Mouse (Mus musculus) left cerebral cortex, postnatal 14 days (tissue): Measurements from ENCODE around the gene Pcyt2. TPM values are rescaled to one million over a fixed set of nuclear protein-coding genes. Genes with fewer than 3 reads are reported as not detected.

Experiments used
- DNase-seq, 2 experiments: peaks; one replicate each; pipeline ENCODE4 v3.0.0; 2021 to 2022; ENCODE audit warnings: low spot score in 2 of 2, mixed read lengths in 1 of 2
- intact Hi-C: fragments of 180-260 bp; cut with DNase I; formaldehyde crosslinking; loops from one replicate; pipeline ENCODE4 v1.15.1; 2025
- microRNA-seq, 2 experiments: library from miRNA; unstranded; fragments of <30 nt; microRNA quantifications; one replicate each; pipeline ENCODE4 v1.2.0; 2022
- total RNA-seq, 2 experiments: library from RNA; stranded (reverse); gene quantifications; 2 replicates each; pipeline ENCODE4 v1.2.3; 2021

Gene Pcyt2
- total RNA-seq, 2 experiments from 2014 or later = 131 to 134 TPM

- DNase-seq = no peak
- intact Hi-C loops = no loop called here
Measured at GRCm38 (mm10) chr11:120575940-120576339, 41.8 kb downstream of the Pcyt2 start.

- intact Hi-C loops = no loop called here
- DNase-seq = no peak
Measured at GRCm38 (mm10) chr11:120575046-120575445, 42.7 kb downstream of the Pcyt2 start.

- intact Hi-C loops = loop anchor here (5.0 kb wide), 1 partner anchor 57 kb away; no protein-coding TSS in a partner anchor
- DNase-seq = no peak
Measured at GRCm38 (mm10) chr11:120574278-120574600, 43.5 kb downstream of the Pcyt2 start.

- DNase-seq = no peak
- intact Hi-C loops = loop anchor here (5.0 kb wide), 1 partner anchor 56 kb away; no protein-coding TSS in a partner anchor
Measured at GRCm38 (mm10) chr11:120573585-120574277, 44.0 kb downstream of the Pcyt2 start.

GRCm38 (mm10) chr11:120572752-120573584 lies 44.8 kb downstream of the Pcyt2 start, which contains the start of gene P4hb:
P4hb (minus strand) TSS chr11:120573253.
- DNase-seq = peak; percentile 100
- intact Hi-C loops = loop anchor here (5.0 kb wide), 1 partner anchor 56 kb away; no protein-coding TSS in a partner anchor

- intact Hi-C loops = loop anchor here (5.0 kb wide), 1 partner anchor 55 kb away; no protein-coding TSS in a partner anchor
Measured at GRCm38 (mm10) chr11:120572417-120572751, 45.4 kb downstream of the Pcyt2 start.

GRCm38 (mm10) chr11:120571754-120572416 lies 45.9 kb downstream of the Pcyt2 start:
- intact Hi-C loops = loop anchor here (5.0 kb wide), 1 partner anchor 55 kb away; no protein-coding TSS in a partner anchor

More at GRCm38 (mm10) chr11:120572417-120572751, 45.4 kb downstream of the Pcyt2 start:
- no peak for DNase-seq

GRCm38 (mm10) chr11:120571122-120571521 lies 46.6 kb downstream of the Pcyt2 start:
- no peak for DNase-seq
- intact Hi-C loops = loop anchor here (5.0 kb wide), 1 partner anchor 54 kb away; no protein-coding TSS in a partner anchor

More at GRCm38 (mm10) chr11:120571754-120572416, 45.9 kb downstream of the Pcyt2 start:
- no peak for DNase-seq

GRCm38 (mm10) chr11:120568324-120568723 lies 49.4 kb downstream of the Pcyt2 start:
- intact Hi-C loops = no loop called here
- no peak for DNase-seq

GRCm38 (mm10) chr11:120565114-120565513 lies 52.6 kb downstream of the Pcyt2 start:
- intact Hi-C loops = no loop called here

GRCm38 (mm10) chr11:120562949-120563348 lies 54.8 kb downstream of the Pcyt2 start:
- no peak for DNase-seq
- intact Hi-C loops = no loop called here

More at GRCm38 (mm10) chr11:120565114-120565513, 52.6 kb downstream of the Pcyt2 start:
- no peak for DNase-seq

- intact Hi-C loops = no loop called here
Measured at GRCm38 (mm10) chr11:120560952-120561728, 56.6 kb downstream of the Pcyt2 start.

More at GRCm38 (mm10) chr11:120560952-120561728, 56.6 kb downstream of the Pcyt2 start:
- no peak for DNase-seq

Small RNA genes lying within 50 kb of the gene (microRNA-seq; reads per million reads assigned to microRNA genes)
- gene Mir6936 = 0.34 to 0.53 reads per million in 2 experiments

Other genes with a start within 250 kb of the Pcyt2 start
- gene Faap100, start 239.2 kb downstream of the Pcyt2 start, total RNA-seq = 10 to 100 TPM; 30.4 to 35.9 TPM
- gene Nploc4, start 180.2 kb downstream of the Pcyt2 start, total RNA-seq = 10 to 100 TPM; 67.8 to 71.3 TPM
- 1 to 10 TPM in 1 of 2 experiments, not detected in 1; 3.6 TPM for gene Tspan10, start 175.3 kb downstream of the Pcyt2 start, total RNA-seq
- under 1 TPM; 0.40 TPM for gene Pde6g, start 164.4 kb downstream of the Pcyt2 start, total RNA-seq
- gene Oxld1, start 159.9 kb downstream of the Pcyt2 start, total RNA-seq = 10 to 100 TPM; 13.0 to 14.7 TPM
- 10 to 100 TPM; 23.1 TPM for gene Ccdc137, start 159.8 kb downstream of the Pcyt2 start, total RNA-seq
- 10 to 100 TPM; 59.5 to 60.1 TPM for gene Arl16, start 150.3 kb downstream of the Pcyt2 start, total RNA-seq
- gene Mrpl12, start 133.3 kb downstream of the Pcyt2 start, total RNA-seq = 10 to 100 TPM; 74.6 to 78.2 TPM
- 10 to 100 TPM; 19.2 to 22.3 TPM for gene Slc25a10, start 126.1 kb downstream of the Pcyt2 start, total RNA-seq
- gene Gcgr, start 87.2 kb downstream of the Pcyt2 start, total RNA-seq = under 1 TPM; 0.17 to 0.18 TPM
- gene Mcrip1, start 68.2 kb downstream of the Pcyt2 start, total RNA-seq = 100 to 1,000 TPM in 1 of 2 experiments, 10 to 100 TPM in 1; 95.9 to 101 TPM
- gene Ppp1r27, start 66.8 kb downstream of the Pcyt2 start, total RNA-seq = not detected
- gene P4hb, start 44.7 kb downstream of the Pcyt2 start, total RNA-seq = 100 to 1,000 TPM; 125 to 127 TPM
- gene Arhgdia, start 36.3 kb downstream of the Pcyt2 start, total RNA-seq = 100 to 1,000 TPM; 397 to 401 TPM
- 10 to 100 TPM; 65.4 to 72.9 TPM for gene Alyref, start 19.6 kb downstream of the Pcyt2 start, total RNA-seq
- gene Anapc11, start 19.5 kb downstream of the Pcyt2 start, total RNA-seq = 100 to 1,000 TPM in 1 of 2 experiments, 10 to 100 TPM in 1; 99.6 to 100 TPM
- 1 to 10 TPM in 1 of 2 experiments, under 1 TPM in 1; 0.97 to 1.0 TPM for gene Npb, start 9.5 kb downstream of the Pcyt2 start, total RNA-seq
- 10 to 100 TPM; 34.7 to 42.4 TPM for gene Sirt7, start 7.3 kb upstream of the Pcyt2 start, total RNA-seq
- 10 to 100 TPM; 84.3 to 94.3 TPM for gene Mafg, start 15.7 kb upstream of the Pcyt2 start, total RNA-seq
- 1 to 10 TPM; 3.8 to 4.0 TPM for gene Pycr1, start 25.8 kb upstream of the Pcyt2 start, total RNA-seq
- gene Myadml2, start 30.2 kb upstream of the Pcyt2 start, total RNA-seq = 1 to 10 TPM; 5.9 to 6.0 TPM
- 1 to 10 TPM; 5.7 to 8.9 TPM for gene Notum, start 43.2 kb upstream of the Pcyt2 start, total RNA-seq
- 10 to 100 TPM; 50.0 to 59.5 TPM for gene Aspscr1, start 55.0 kb upstream of the Pcyt2 start, total RNA-seq
- gene Cenpx, start 95.8 kb upstream of the Pcyt2 start, total RNA-seq = 10 to 100 TPM; 26.8 to 30.2 TPM
- gene Lrrc45, start 96.0 kb upstream of the Pcyt2 start, total RNA-seq = 10 to 100 TPM; 57.2 to 60.1 TPM
- gene Rac3, start 103.5 kb upstream of the Pcyt2 start, total RNA-seq = 10 to 100 TPM; 92.2 to 99.5 TPM
- gene Dcxr, start 109.3 kb upstream of the Pcyt2 start, total RNA-seq = 1 to 10 TPM; 5.7 to 7.8 TPM
- 1 to 10 TPM; 1.5 to 3.0 TPM for gene Cbr2, start 114.2 kb upstream of the Pcyt2 start, total RNA-seq
- gene Hmga1b, start 144.9 kb upstream of the Pcyt2 start, total RNA-seq = 10 to 100 TPM; 25.9 to 30.1 TPM
- 10 to 100 TPM; 75.3 to 79.6 TPM for gene Rfng, start 166.3 kb upstream of the Pcyt2 start, total RNA-seq
- gene Gps1, start 166.3 kb upstream of the Pcyt2 start, total RNA-seq = 100 to 1,000 TPM; 141 to 144 TPM
- 10 to 100 TPM; 44.2 to 49.0 TPM for gene Dus1l, start 178.5 kb upstream of the Pcyt2 start, total RNA-seq
- gene Fasn, start 206.6 kb upstream of the Pcyt2 start, total RNA-seq = 100 to 1,000 TPM; 207 to 211 TPM